Mouse (Mus musculus) MEL (cell line): ENCODE results near the gene Fam13c. TPM values are rescaled to one million over a fixed set of nuclear protein-coding genes. Genes with fewer than 3 reads are reported as not detected.

Source experiments
- DNase-seq: peaks from one replicate; pipeline ENCODE4 v3.0.0; 2011; ENCODE audit warnings: low read depth, low spot score
- H3K27ac ChIP-seq: 2 replicates; pipeline ENCODE4 v1.5.1; 2012; ENCODE audit warnings: low read depth, mild to moderate bottlenecking, control low read depth, low read length, moderate library complexity; ENCODE audit not compliant: control insufficient read depth
- H3K27me3 ChIP-seq, 2 experiments: fragments of 150-350 bp in 1 of 2; sonication (generic) in 1 of 2; 2 replicates each; pipeline ENCODE4 v1.6.1; 2012; ENCODE audit warnings: low read length in 2 of 2, mild to moderate bottlenecking in 2 of 2, improper control_type of control experiment in 1 of 2, moderate library complexity in 1 of 2; ENCODE audit not compliant: insufficient read depth in 2 of 2, control insufficient read depth in 1 of 2
- H3K36me3 ChIP-seq, 2 experiments: 2 replicates each; pipeline ENCODE4 v1.6.1; 2012 to 2014; ENCODE audit warnings: low read length in 2 of 2, improper control_type of control experiment in 1 of 2, inconsistent platforms in 1 of 2, mild to moderate bottlenecking in 1 of 2; ENCODE audit not compliant: insufficient read depth in 2 of 2, control insufficient read depth in 1 of 2
- H3K4me1 ChIP-seq, 2 experiments: fragments of 150-350 bp in 1 of 2; sonication (generic) in 1 of 2; 2 replicates each; pipeline ENCODE4 v1.6.1; 2012; ENCODE audit warnings: low read length in 2 of 2, improper control_type of control experiment in 1 of 2, mild to moderate bottlenecking in 1 of 2; ENCODE audit not compliant: insufficient read depth in 2 of 2, control insufficient read depth in 1 of 2
- H3K4me3 ChIP-seq, 2 experiments: fragments of 150-350 bp in 1 of 2; sonication (generic) in 1 of 2; 2 replicates each; pipeline ENCODE4 v1.5.1; 2012; ENCODE audit warnings: low read depth in 2 of 2, low read length in 2 of 2, mild to moderate bottlenecking in 2 of 2, moderate library complexity in 2 of 2, control low read depth in 1 of 2, improper control_type of control experiment in 1 of 2; ENCODE audit not compliant: control insufficient read depth in 1 of 2, insufficient read depth in 1 of 2
- H3K79me2 ChIP-seq: 2 replicates; pipeline ENCODE4 v1.6.1; 2012; ENCODE audit warnings: mild to moderate bottlenecking, low read length, moderate library complexity; ENCODE audit not compliant: control insufficient read depth, poor library complexity, insufficient read depth
- H3K9ac ChIP-seq: 2 replicates; pipeline ENCODE4 v1.6.1; 2012; ENCODE audit warnings: low read depth, mild to moderate bottlenecking, control low read depth, low read length, moderate library complexity; ENCODE audit not compliant: control insufficient read depth, poor library complexity, severe bottlenecking
- H3K9me3 ChIP-seq: fragments of 150-350 bp; sonication (generic); replicated peaks from 2 replicates; pipeline ENCODE4 v1.6.1; 2012; ENCODE audit warnings: mild to moderate bottlenecking, low read length, improper control_type of control experiment, moderate library complexity; ENCODE audit not compliant: insufficient read depth
- BHLHE40 ChIP-seq: IDR thresholded peaks from 2 replicates; pipeline ENCODE4 v1.6.1; 2012; ENCODE audit warnings: low read depth, mild to moderate bottlenecking, inconsistent platforms, low read length, improper control_type of control experiment, borderline replicate concordance
- CHD2 ChIP-seq: IDR thresholded peaks from 2 replicates; pipeline ENCODE4 v1.6.1; 2011; ENCODE audit warnings: low read length, improper control_type of control experiment
- E2F4 ChIP-seq: IDR thresholded peaks from 2 replicates; pipeline ENCODE4 v1.6.1; 2011; ENCODE audit warnings: low read depth, low read length, improper control_type of control experiment, borderline replicate concordance
- EP300 ChIP-seq, 2 experiments: IDR thresholded peaks; 2 replicates each; pipeline ENCODE4 v1.6.1; 2011; ENCODE audit warnings: improper control_type of control experiment in 2 of 2, low read length in 2 of 2, low read depth in 1 of 2, mild to moderate bottlenecking in 1 of 2
- ETS1 ChIP-seq: IDR thresholded peaks from 2 replicates; pipeline ENCODE4 v1.6.1; 2012; ENCODE audit warnings: low read depth, mild to moderate bottlenecking, inconsistent platforms, low read length, improper control_type of control experiment, moderate library complexity
- GATA1 ChIP-seq: IDR thresholded peaks from 2 replicates; pipeline ENCODE4 v1.6.1; 2011; ENCODE audit warnings: low read depth, low read length, improper control_type of control experiment
- HCFC1 ChIP-seq: IDR thresholded peaks from 2 replicates; pipeline ENCODE4 v1.6.1; 2012; ENCODE audit warnings: low read depth, mild to moderate bottlenecking, inconsistent platforms, low read length, improper control_type of control experiment, moderate library complexity
- JUND ChIP-seq: IDR thresholded peaks from 2 replicates; pipeline ENCODE4 v1.6.1; 2011; ENCODE audit warnings: low read depth, mild to moderate bottlenecking, improper control_type of control experiment, low read length
- KAT2A ChIP-seq: conservative IDR thresholded peaks from 2 replicates; pipeline ENCODE4 v1.6.1; 2012; ENCODE audit warnings: low read depth, low read length, improper control_type of control experiment, inconsistent platforms
- MAZ ChIP-seq: IDR thresholded peaks from 2 replicates; pipeline ENCODE4 v1.6.1; 2012; ENCODE audit warnings: low read depth, mild to moderate bottlenecking, inconsistent platforms, low read length, improper control_type of control experiment
- MEF2A ChIP-seq: IDR thresholded peaks from 2 replicates; pipeline ENCODE4 v1.6.1; 2014; ENCODE audit warnings: low read depth, mild to moderate bottlenecking, inconsistent platforms, low read length, improper control_type of control experiment; ENCODE audit not compliant: poor library complexity, insufficient replicate concordance, severe bottlenecking; ENCODE audit errors: extremely low read depth
- MYB ChIP-seq: IDR thresholded peaks from 2 replicates; pipeline ENCODE4 v1.6.1; 2011; ENCODE audit warnings: mild to moderate bottlenecking, low read depth, low read length, improper control_type of control experiment
- MYC ChIP-seq: IDR thresholded peaks from 2 replicates; pipeline ENCODE4 v1.6.1; 2011; ENCODE audit warnings: low read depth, mild to moderate bottlenecking, low read length, improper control_type of control experiment, moderate library complexity
- POLR2AphosphoS2 ChIP-seq: IDR thresholded peaks from 2 replicates; pipeline ENCODE4 v1.6.1; 2011; ENCODE audit warnings: low read length, improper control_type of control experiment
- RCOR1 ChIP-seq: IDR thresholded peaks from 2 replicates; pipeline ENCODE4 v1.6.1; 2012; ENCODE audit warnings: low read depth, mild to moderate bottlenecking, inconsistent platforms, low read length, improper control_type of control experiment
- SMC3 ChIP-seq: IDR thresholded peaks from 2 replicates; pipeline ENCODE4 v1.6.1; 2011; ENCODE audit warnings: low read depth, low read length, improper control_type of control experiment
- TBP ChIP-seq: IDR thresholded peaks from 2 replicates; pipeline ENCODE4 v1.8.0; 2011; ENCODE audit warnings: low read depth, low read length, improper control_type of control experiment
- TCF12 ChIP-seq: IDR thresholded peaks from 2 replicates; pipeline ENCODE4 v1.6.1; 2014; ENCODE audit warnings: low read depth, mild to moderate bottlenecking, inconsistent platforms, low read length, improper control_type of control experiment, moderate library complexity
- USF1 ChIP-seq: IDR thresholded peaks from 2 replicates; pipeline ENCODE4 v1.6.1; 2014; ENCODE audit warnings: low read depth, mild to moderate bottlenecking, inconsistent platforms, low read length, improper control_type of control experiment, moderate library complexity
- USF2 ChIP-seq, 2 experiments: IDR thresholded peaks; 2 replicates each; pipeline ENCODE4 v1.6.1; 2011 to 2012; ENCODE audit warnings: improper control_type of control experiment in 2 of 2, low read length in 2 of 2, borderline replicate concordance in 1 of 2, inconsistent platforms in 1 of 2, low read depth in 1 of 2, mild to moderate bottlenecking in 1 of 2; ENCODE audit not compliant: insufficient read depth in 1 of 2
- ZC3H11A ChIP-seq: IDR thresholded peaks from 2 replicates; pipeline ENCODE4 v1.6.1; 2012; ENCODE audit warnings: low read depth, mild to moderate bottlenecking, inconsistent platforms, low read length, improper control_type of control experiment
- ZKSCAN1 ChIP-seq: IDR thresholded peaks from 2 replicates; pipeline ENCODE4 v1.6.1; 2012; ENCODE audit warnings: low read depth, mild to moderate bottlenecking, inconsistent platforms, low read length, improper control_type of control experiment, moderate library complexity
- ZMIZ1 ChIP-seq: IDR thresholded peaks from 2 replicates; pipeline ENCODE4 v1.6.1; 2012; ENCODE audit warnings: low read depth, mild to moderate bottlenecking, inconsistent platforms, low read length, improper control_type of control experiment, moderate library complexity
- ZNF384 ChIP-seq: IDR thresholded peaks from 2 replicates; pipeline ENCODE4 v1.6.1; 2012; ENCODE audit warnings: low read depth, mild to moderate bottlenecking, inconsistent platforms, low read length, improper control_type of control experiment
- polyA plus RNA-seq, 2 experiments: library from polyadenylated mRNA; stranded (reverse) in 1 of 2; unstranded in 1 of 2; fragments of >175 nt in 1 of 2; fragments of >200 nt in 1 of 2; gene quantifications; 2 replicates each; pipeline versions ENCODE4 v1.2.1 to v1.2.4; 2012; ENCODE audit warnings: low replicate concordance in 2 of 2, low read depth in 1 of 2; ENCODE audit not compliant: insufficient read length in 2 of 2, insufficient read depth in 1 of 2, missing spikeins in 1 of 2
- total RNA-seq: library from RNA; depleted of rRNA; stranded (reverse); fragments of 300-350 nt; gene quantifications from 2 replicates; pipeline ENCODE4 v1.2.3, GENCODE M21; 2012

Fam13c gene
- total and polyA plus RNA-seq, 3 experiments, result not detected

- no peaks in the 10 kb centered on the region for H3K9me3 ChIP-seq
- no peak for TF ChIP-seq E2F4
- no peak for TF ChIP-seq KAT2A
- TF ChIP-seq USF1, result no peak
- TF ChIP-seq TBP, result no peak
- no peak for TF ChIP-seq SMC3
- TF ChIP-seq TCF12, result no peak
- TF ChIP-seq MAZ, result no peak
- no peak for TF ChIP-seq ZC3H11A
- TF ChIP-seq RCOR1, result no peak
- TF ChIP-seq EP300 (IDR thresholded peaks at IDR 0.05; ENCODE audit: low read depth in 1 of 2, low read length in 2 of 2), result no peak
- no peak for TF ChIP-seq JUND
- no peak for TF ChIP-seq ETS1
- TF ChIP-seq, all 39 proteins: peak for 0
These were observed 92.0 kb downstream of the Fam13c start for GRCm38 (mm10) chr10:70532249-70532648.

DNA sequence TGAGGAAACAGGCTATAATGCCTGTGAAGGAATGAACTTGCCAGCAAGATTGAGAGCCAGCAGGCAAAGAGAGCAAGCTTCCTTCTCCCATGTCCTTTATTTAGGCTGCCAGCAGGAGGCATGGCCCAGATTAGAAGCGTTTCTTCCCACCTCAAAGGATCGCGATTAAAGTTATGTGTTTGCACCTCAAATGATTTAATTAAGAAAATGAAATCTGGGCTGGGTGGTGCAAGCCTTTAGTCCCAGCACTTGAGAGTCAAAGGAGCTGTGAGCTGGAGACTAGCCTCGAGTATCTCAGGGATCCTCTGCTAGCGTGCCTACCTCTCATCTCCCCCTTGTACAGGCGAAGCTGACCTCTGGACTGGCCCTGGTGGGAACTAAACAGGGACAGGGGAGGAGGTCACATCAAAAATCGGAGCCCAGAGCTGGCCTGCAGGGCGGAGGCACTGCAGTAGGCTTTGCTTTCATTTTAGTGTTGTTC lies 93.1 kb downstream of the Fam13c start:
- no peak overlapping the region for H3K4me3 ChIP-seq
- H3K9ac ChIP-seq, result no peak overlapping the region
- no peaks in the 10 kb centered on the region for H3K36me3 ChIP-seq
- no peaks in the 10 kb centered on the region for H3K27me3 ChIP-seq
- no peaks in the 10 kb centered on the region for H3K9me3 ChIP-seq
- no peak overlapping the region for H3K27ac ChIP-seq
- TF ChIP-seq ZNF384 (no peak), MEF2A (no peak), GATA1 (no peak), MYC (no peak), USF2 (IDR thresholded peaks at IDR 0.05; ENCODE audit: borderline replicate concordance in 1 of 2, insufficient read depth in 1 of 2, low read depth in 1 of 2, low read length in 2 of 2) (no peak), ZC3H11A (no peak), MYB (no peak), CHD2 (no peak), BHLHE40 (no peak), HCFC1 (no peak), TCF12 (no peak), MAZ (no peak), ZKSCAN1 (no peak), ZMIZ1 (no peak), POLR2AphosphoS2 (no peak), USF1 (no peak)
- no peaks in the 10 kb centered on the region for H3K4me1 ChIP-seq
- H3K79me2 ChIP-seq, result no peaks in the 10 kb centered on the region
- DNase-seq, result no peak

More at GRCm38 (mm10) chr10:70532249-70532648, 92.0 kb downstream of the Fam13c start:
- Histone ChIP-seq H3K4me1 (no peaks in the 10 kb centered on the region), H3K36me3 (no peaks in the 10 kb centered on the region), H3K9ac (no peak overlapping the region), H3K79me2 (no peaks in the 10 kb centered on the region), H3K27me3 (no peaks in the 10 kb centered on the region), H3K4me3 (no peak overlapping the region), H3K27ac (no peak overlapping the region)
- no peak for DNase-seq
